ENCODE assay signal across 15 mouse cellular contexts in the genomic region with DNA sequence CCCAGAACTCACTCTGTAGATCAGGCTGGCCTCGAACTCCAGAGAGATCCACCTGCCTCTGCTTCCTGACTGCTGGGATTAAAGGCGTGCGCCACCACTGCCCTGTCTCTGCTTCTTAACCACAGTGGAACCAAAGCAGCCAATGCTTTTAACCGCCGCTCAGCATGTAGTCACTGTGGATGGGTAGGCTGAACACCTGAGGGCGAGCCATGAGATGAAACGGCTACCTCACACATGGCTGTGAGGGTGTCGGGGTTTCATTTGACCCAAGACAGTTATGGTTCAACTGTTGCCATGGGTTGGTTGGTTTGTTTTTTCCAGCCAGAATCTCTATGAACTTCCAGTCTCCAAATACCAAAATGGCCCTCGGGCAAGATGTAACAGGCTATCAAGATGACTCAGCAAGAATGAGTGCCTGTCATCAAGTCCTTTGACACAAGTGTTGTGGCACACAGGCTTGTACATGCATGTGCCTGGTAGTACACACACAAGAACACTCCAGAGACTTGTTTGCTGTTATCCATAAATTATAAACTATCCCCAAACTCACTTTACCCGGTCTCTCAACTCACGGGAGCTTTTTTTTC. TPM values are rescaled to one million over a fixed set of nuclear protein-coding genes. Genes with fewer than 3 reads are reported as not detected.
DNase-seq lines count a peak whose midpoint lies in the region; ATAC-seq and TF ChIP-seq lines count a peak whose summit lies in the region.
"Had no signal": no experiment of that assay in that cellular context is flagged by ENCODE, and none has a peak within 500 bp of the region (broad histone marks: within the 10 kb centered on the region; RNA-seq: fewer than 3 reads in every experiment).

No protein-coding gene starts in this region.

- ATAC-seq in kidney, embryonic 15.5 days (replicated peaks; ENCODE audit: low FRiP score) = no peak
- ATAC-seq in liver, postnatal 0 days = no peak
- no peak for ATAC-seq in midbrain, embryonic 11.5 days (ENCODE audit: low FRiP score)
- ATAC-seq: forebrain, postnatal 0 days had no signal

- TF ChIP-seq EP300 in liver, postnatal 0 days (IDR thresholded peaks at IDR 0.05; ENCODE audit: low read depth) = no peak

- 86% methylated on average over 11 of the region's 11 CpGs for WGBS in kidney, embryonic 15.5 days
- 71% methylated on average over 11 of the region's 11 CpGs for whole genome bisulfite sequencing in liver, postnatal 0 days (ENCODE audit: insufficient replicate concordance)
- 91% methylated on average over 11 of the region's 11 CpGs for WGBS in midbrain, embryonic 11.5 days

- H3K27me3 ChIP-seq in kidney, embryonic 15.5 days = no peaks in the 10 kb centered on the region
- no peaks in the 10 kb centered on the region for H3K27me3 ChIP-seq in liver, postnatal 0 days (ENCODE audit: insufficient read depth, low read length)
- no peaks in the 10 kb centered on the region for H3K27me3 ChIP-seq in midbrain, embryonic 11.5 days (ENCODE audit: control insufficient read depth, insufficient read depth, low read length)
- H3K27me3 ChIP-seq: limb, embryonic 15.5 days had no signal

- 0 out of 2 replicates have a peak overlapping the region, but pooled peaks have one; percentile 78 for H3K27ac ChIP-seq in kidney, embryonic 15.5 days
- peak overlapping the region; percentile 79 for H3K27ac ChIP-seq in liver, postnatal 0 days (ENCODE audit: low read depth)
- H3K27ac ChIP-seq in midbrain, embryonic 11.5 days (ENCODE audit: low read depth, low read length) = no peak overlapping the region
- H3K27ac ChIP-seq: limb, embryonic 15.5 days; stomach, postnatal 0 days had no signal

- no peaks in the 10 kb centered on the region for H3K9me3 ChIP-seq in kidney, embryonic 15.5 days (replicated peaks)
- no peaks in the 10 kb centered on the region for H3K9me3 ChIP-seq in liver, postnatal 0 days (ENCODE audit: low read length)
- no peaks in the 10 kb centered on the region for H3K9me3 ChIP-seq in midbrain, embryonic 11.5 days (ENCODE audit: control insufficient read depth, low read length)
- H3K9me3 ChIP-seq: limb, embryonic 15.5 days had no signal

- H3K4me3 ChIP-seq in kidney, embryonic 15.5 days (replicated peaks) = no peak overlapping the region
- no peak overlapping the region for H3K4me3 ChIP-seq in liver, postnatal 0 days (ENCODE audit: low read depth, low read length)
- no peak overlapping the region for H3K4me3 ChIP-seq in midbrain, embryonic 11.5 days (ENCODE audit: low read depth, low read length)
- H3K4me3 ChIP-seq: limb, embryonic 15.5 days; myocyte had no signal

- no peak for DNase-seq in kidney, adult 18-20 months
- peak; percentile 51 for DNase-seq in CD4-positive helper T cell, adult 2 months (ENCODE audit: low read depth, low spot score)
- peak; percentile 37 for DNase-seq in c-Kit-negative CD71-positive TER-119-positive erythroid progenitor cells, embryonic 14.5 days (ENCODE audit: low read depth, low spot score)
- no peak for DNase-seq in liver, postnatal 0 days
- DNase-seq in midbrain, embryonic 11.5 days (ENCODE audit: low spot score, missing footprints) = no peak
- DNase-seq in frontal cortex, adult 2 months (ENCODE audit: extremely low spot score in 1 of 2, low spot score in 1 of 2) = no peak
- DNase-seq: adrenal gland, postnatal 36 days; cerebellum, adult 18-20 months; forebrain, postnatal 0 days; kidney, postnatal 25 days; layer of hippocampus, postnatal 36 days had no signal

- H3K9ac ChIP-seq in kidney, embryonic 15.5 days = no peak overlapping the region
- H3K9ac ChIP-seq in liver, postnatal 0 days (replicated peaks) = no peak overlapping the region
- no peak overlapping the region for H3K9ac ChIP-seq in midbrain, embryonic 11.5 days (ENCODE audit: low read length)
- H3K9ac ChIP-seq: forebrain, postnatal 0 days; limb, embryonic 15.5 days had no signal

- no peaks in the 10 kb centered on the region for H3K36me3 ChIP-seq in kidney, embryonic 15.5 days
- no peaks in the 10 kb centered on the region for H3K36me3 ChIP-seq in liver, postnatal 0 days (replicated peaks; ENCODE audit: insufficient read depth, low read length)
- H3K36me3 ChIP-seq in midbrain, embryonic 11.5 days (ENCODE audit: control insufficient read depth, insufficient read depth, low read length) = no peaks in the 10 kb centered on the region
- H3K36me3 ChIP-seq: limb, embryonic 15.5 days had no signal

- no peak for TF ChIP-seq CTCF in liver, postnatal 0 days (IDR thresholded peaks at IDR 0.05; ENCODE audit: low read depth)

- H3K4me1 ChIP-seq in kidney, embryonic 15.5 days = peaks cover 25% of the 10 kb centered on the region
- peaks cover 56% of the 10 kb centered on the region for H3K4me1 ChIP-seq in liver, postnatal 0 days (ENCODE audit: insufficient read depth)
- peaks cover 5% of the 10 kb centered on the region; the same call in 1 of the 2 replicates for H3K4me1 ChIP-seq in midbrain, embryonic 11.5 days (ENCODE audit: control insufficient read depth, insufficient read depth, low read length)
- H3K4me1 ChIP-seq: limb, embryonic 15.5 days had no signal

- no peak overlapping the region for H3K4me2 ChIP-seq in kidney, embryonic 15.5 days
- H3K4me2 ChIP-seq in liver, postnatal 0 days (ENCODE audit: low read depth, low read length) = peak overlapping the region; percentile 51; the same call in 1 of the 2 replicates
- H3K4me2 ChIP-seq in midbrain, embryonic 11.5 days = no peak overlapping the region
- H3K4me2 ChIP-seq: limb, embryonic 15.5 days had no signal

RNA-seq across cellular contexts. Expression of a gene that starts 54.9 kb away (rescaled TPM):
- polyA plus RNA-seq in kidney, embryonic 15.5 days (2015; fragmentation: Nextera tagmentation; extraction: Ambion mirVana) = 19.6 and 20.3 TPM in 2 replicates
- polyA plus RNA-seq in liver, postnatal 0 days (2015; fragmentation: Nextera tagmentation; extraction: Ambion mirVana) = 2.9 and 3.9 TPM in 2 replicates
- polyA plus RNA-seq in midbrain, embryonic 11.5 days (2014; fragmentation: Nextera tagmentation; extraction: Ambion mirVana) = 4.9 and 5.0 TPM in 2 replicates
- polyA plus RNA-seq in frontal cortex, adult 2 months (2012; rRNA removed) = 80.9 and 95.5 TPM in 2 replicates

Comparison
In these comparisons a context has a peak if more than half of its experiments do, and no peak if none do; other contexts are left out.
1. DNase-seq: peak in CD4-positive helper T cell, adult 2 months (single experiment) and c-Kit-negative CD71-positive TER-119-positive erythroid progenitor cells, embryonic 14.5 days (single experiment); none in kidney, adult 18-20 months (single experiment), liver, postnatal 0 days (single experiment), midbrain, embryonic 11.5 days (single experiment) and frontal cortex, adult 2 months (0 of 2).